Mouse (Mus musculus): ENCODE data around the gene Ube2r2. TPM values are rescaled to one million over a fixed set of nuclear protein-coding genes. Genes with fewer than 3 reads are reported as not detected.

The Ube2r2 gene
- polyA plus RNA-seq, 1 experiment, result 21.5 TPM

Other genes starting within 250 kb of the Ube2r2 start
- 16,689 and 16,845 TPM in 2 replicates for gene Spink4, start 215.7 kb upstream of the Ube2r2 start, polyA plus RNA-seq (2012; rRNA removed)
- 85.1 and 89.6 TPM in 2 replicates for gene Bag1, start 187.4 kb upstream of the Ube2r2 start, polyA plus RNA-seq (2012; rRNA removed)
- 23.5 and 24.8 TPM in 2 replicates for gene Chmp5, start 187.3 kb upstream of the Ube2r2 start, polyA plus RNA-seq (2012; rRNA removed)
- gene Nfx1, start 164.8 kb upstream of the Ube2r2 start, polyA plus RNA-seq (2012; rRNA removed), result 19.7 and 26.1 TPM in 2 replicates
- 6.9 and 11.9 TPM in 2 replicates for gene Aqp7, start 87.6 kb upstream of the Ube2r2 start, polyA plus RNA-seq (2012; rRNA removed)
- gene Aqp3, start 37.6 kb upstream of the Ube2r2 start, polyA plus RNA-seq (2012; rRNA removed), result 6.0 and 52.8 TPM in 2 replicates
- gene Nol6, start 11.3 kb upstream of the Ube2r2 start, polyA plus RNA-seq (2012; rRNA removed), result 18.7 and 22.5 TPM in 2 replicates
- 29.9 and 38.5 TPM in 2 replicates for gene Ubap2, start 139.4 kb downstream of the Ube2r2 start, polyA plus RNA-seq (2012; rRNA removed)
- 28.7 and 33.7 TPM in 2 replicates for gene Dcaf12, start 179.1 kb downstream of the Ube2r2 start, polyA plus RNA-seq (2012; rRNA removed)
- 28.7 and 35.9 TPM in 2 replicates for gene Ubap1, start 213.3 kb downstream of the Ube2r2 start, polyA plus RNA-seq (2012; rRNA removed)

Data from large intestine, adult 2 months (tissue).